In the genomic region with DNA sequence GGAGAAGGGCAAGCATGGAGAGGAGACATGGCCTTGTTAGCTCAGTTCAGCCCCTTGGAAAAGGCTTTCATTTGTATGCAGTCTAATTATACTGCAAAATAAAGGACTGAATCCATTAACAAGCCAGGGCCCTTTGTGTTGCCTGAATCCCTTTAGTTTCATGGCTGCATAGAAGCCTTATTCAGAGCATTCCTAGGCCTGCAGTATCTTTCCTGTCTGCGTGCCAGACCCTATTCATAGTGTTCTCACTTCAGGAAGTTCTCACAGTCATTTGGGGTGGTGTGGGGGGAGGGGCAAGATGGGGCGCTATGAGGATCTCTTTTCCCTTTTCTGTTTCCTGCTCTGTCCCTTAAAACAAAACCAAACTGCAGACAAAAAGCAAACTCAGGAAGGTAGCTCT, we compare ENCODE assay signal across 7 mouse cellular contexts. TPM values are rescaled to one million over a fixed set of nuclear protein-coding genes. Genes with fewer than 3 reads are reported as not detected.
DNase-seq lines count a peak whose midpoint lies in the region; ATAC-seq and TF ChIP-seq lines count a peak whose summit lies in the region.

No protein-coding gene starts in this region.

- peak; percentile 61 for DNase-seq in adrenal gland, postnatal 14 days
- DNase-seq in gastrocnemius, postnatal 14 days: peak; percentile 42
- DNase-seq in hindbrain, postnatal 0 days (ENCODE audit: low spot score): peak; percentile 85
- DNase-seq in left cerebral cortex, adult 2 months (ENCODE audit: extremely low spot score in 1 of 2, low spot score in 2 of 2): peak; percentile 40 to 68
- DNase-seq in testis, postnatal 10 days (ENCODE audit: low spot score): peak; percentile 69

- peak overlapping the region; percentile 92 for H3K27ac ChIP-seq in cortical plate, adult 2 months (ENCODE audit: insufficient read depth, low read length)
- peak overlapping the region; percentile 83 for H3K27ac ChIP-seq in hindbrain, postnatal 0 days
- H3K27ac ChIP-seq in left cerebral cortex, adult 2 months: peak overlapping the region; percentile 73
- H3K27ac ChIP-seq in midbrain, embryonic 13.5 days: peak overlapping the region; percentile 85

- 9% methylated on average over 2 of the region's 2 CpGs for WGBS in hindbrain, postnatal 0 days
- 4% methylated on average over 2 of the region's 2 CpGs for WGBS in midbrain, embryonic 13.5 days

- no peaks in the 10 kb centered on the region for H3K9me3 ChIP-seq in hindbrain, postnatal 0 days (ENCODE audit: low read length)
- no peaks in the 10 kb centered on the region for H3K9me3 ChIP-seq in midbrain, embryonic 13.5 days

- H3K4me1 ChIP-seq in cortical plate, adult 2 months (ENCODE audit: control insufficient read depth, insufficient read depth, low read length): peaks cover 22% of the 10 kb centered on the region
- H3K4me1 ChIP-seq in hindbrain, postnatal 0 days (ENCODE audit: insufficient read depth, low read length): peaks cover 17% of the 10 kb centered on the region; the same call in 1 of the 2 replicates
- peaks cover 70% of the 10 kb centered on the region for H3K4me1 ChIP-seq in midbrain, embryonic 13.5 days (replicated peaks)

- peak; percentile 92 for ATAC-seq in hindbrain, postnatal 0 days
- ATAC-seq in midbrain, embryonic 13.5 days: peak; percentile 92

- H3K36me3 ChIP-seq in hindbrain, postnatal 0 days (ENCODE audit: insufficient read depth, low read length): no peaks in the 10 kb centered on the region
- no peaks in the 10 kb centered on the region for H3K36me3 ChIP-seq in midbrain, embryonic 13.5 days

- TF ChIP-seq POLR2A in cortical plate, adult 2 months (IDR thresholded peaks at IDR 0.05; ENCODE audit: extremely low read depth, insufficient read depth, low read length): no peak

- no peak overlapping the region for H3K9ac ChIP-seq in hindbrain, postnatal 0 days (replicated peaks; ENCODE audit: low read length)
- H3K9ac ChIP-seq in midbrain, embryonic 13.5 days (replicated peaks): no peak overlapping the region

- no peaks in the 10 kb centered on the region for H3K27me3 ChIP-seq in hindbrain, postnatal 0 days (ENCODE audit: insufficient read depth, low read length)
- no peaks in the 10 kb centered on the region for H3K27me3 ChIP-seq in midbrain, embryonic 13.5 days

- no peak for TF ChIP-seq CTCF in cortical plate, adult 2 months (IDR thresholded peaks at IDR 0.05; ENCODE audit: extremely low read depth, insufficient read depth, low read length)
- TF ChIP-seq CTCF in hindbrain, postnatal 0 days (IDR thresholded peaks at IDR 0.05; ENCODE audit: low read depth): no peak
- TF ChIP-seq CTCF in left cerebral cortex, adult 2 months (IDR thresholded peaks at IDR 0.05): no peak

- H3K4me3 ChIP-seq in cortical plate, adult 2 months (ENCODE audit: insufficient read depth, low read length): no peak overlapping the region
- no peak overlapping the region for H3K4me3 ChIP-seq in hindbrain, postnatal 0 days (ENCODE audit: low read length)
- H3K4me3 ChIP-seq in left cerebral cortex, adult 2 months: no peak overlapping the region
- H3K4me3 ChIP-seq in midbrain, embryonic 13.5 days (replicated peaks): no peak overlapping the region

- peak overlapping the region; percentile 35 for H3K4me2 ChIP-seq in hindbrain, postnatal 0 days (ENCODE audit: low read depth, low read length)
- peak overlapping the region; percentile 32 for H3K4me2 ChIP-seq in midbrain, embryonic 13.5 days (replicated peaks)

- intact Hi-C loops in gastrocnemius, postnatal 14 days (cut with DNase I; ENCODE audit: low total_unique reads): no loop called here
- intact Hi-C loops in left cerebral cortex, adult 2 months (cut with DNase I): no loop called here

RNA-seq across cellular contexts. Expression of a gene that starts 28.1 kb away (rescaled TPM):
- 19.3 and 19.4 TPM in 2 replicates for total RNA-seq in adrenal gland, postnatal 14 days (2021)
- polyA plus RNA-seq in cortical plate, adult 2 months (2012; rRNA removed): 47.1 and 49.8 TPM in 2 replicates
- total RNA-seq in gastrocnemius, postnatal 14 days (2021): 1 to 10 TPM; 7.1 to 8.5 TPM
- 38.0 and 38.1 TPM in 2 replicates for total RNA-seq in hindbrain, postnatal 0 days (2014; rRNA removed)
- 6.0 and 6.4 TPM in 2 replicates for polyA plus RNA-seq in hindbrain, postnatal 0 days (2015; fragmentation: Nextera tagmentation; extraction: Ambion mirVana)
- 10 to 100 TPM; 63.1 to 68.4 TPM for total RNA-seq in left cerebral cortex, adult 2 months (2021)
- 7.2 and 8.2 TPM in 2 replicates for polyA plus RNA-seq in midbrain, embryonic 13.5 days (2015; fragmentation: Nextera tagmentation; extraction: Ambion mirVana)
